Mouse (Mus musculus): ENCODE data around the gene Ugt1a2. TPM values are rescaled to one million over a fixed set of nuclear protein-coding genes. Genes with fewer than 3 reads are reported as not detected.

Gene Ugt1a2
- total and polyA plus RNA-seq, 3 experiments, result not detected

- intact Hi-C loops (cut with DNase I), result no loop called here
- Histone ChIP-seq H3K27ac (no peak overlapping the region), H3K79me2 (replicated peaks; ENCODE audit: control insufficient read depth, insufficient read depth, low read length) (no peaks in the 10 kb centered on the region), H3K9ac (ENCODE audit: low read depth, low read length) (no peak overlapping the region), H3K27me3 (ENCODE audit: control insufficient read depth, insufficient read depth, low read length) (no peaks in the 10 kb centered on the region), H3K36me3 (ENCODE audit: control insufficient read depth, insufficient read depth, low read length) (no peaks in the 10 kb centered on the region), H3K4me1 (ENCODE audit: control insufficient read depth, insufficient read depth, low read length) (no peaks in the 10 kb centered on the region), H3K4me3 (no peak overlapping the region)
- TF ChIP-seq EP300 (IDR thresholded peaks at IDR 0.05; ENCODE audit: insufficient read depth, low read depth, low read length) (no peak), CTCF (IDR thresholded peaks at IDR 0.05) (no peak), POLR2A (IDR thresholded peaks at IDR 0.05; ENCODE audit: insufficient read depth, low read depth, low read length) (no peak)
- 54% methylated on average over 4 of the region's 4 CpGs for WGBS
- DNase-seq, result no peak
These were observed 48.3 kb downstream of the Ugt1a2 start for GRCm38 (mm10) chr1:88248658-88249057.

- no peak overlapping the region for H3K4me3 ChIP-seq
- no peak for DNase-seq
- no peaks in the 10 kb centered on the region for H3K79me2 ChIP-seq (replicated peaks; ENCODE audit: control insufficient read depth, insufficient read depth, low read length)
- intact Hi-C loops (cut with DNase I), result no loop called here
- no peak overlapping the region for H3K9ac ChIP-seq (ENCODE audit: low read depth, low read length)
- no peaks in the 10 kb centered on the region for H3K4me1 ChIP-seq (ENCODE audit: control insufficient read depth, insufficient read depth, low read length)
- no peaks in the 10 kb centered on the region for H3K36me3 ChIP-seq (ENCODE audit: control insufficient read depth, insufficient read depth, low read length)
- H3K27ac ChIP-seq, result no peak overlapping the region
- WGBS, result 70% methylated on average over 7 of the region's 7 CpGs
- H3K27me3 ChIP-seq (ENCODE audit: control insufficient read depth, insufficient read depth, low read length), result no peaks in the 10 kb centered on the region
- TF ChIP-seq POLR2A (IDR thresholded peaks at IDR 0.05; ENCODE audit: insufficient read depth, low read depth, low read length), result no peak
- no peak for TF ChIP-seq CTCF (IDR thresholded peaks at IDR 0.05)
- TF ChIP-seq EP300 (IDR thresholded peaks at IDR 0.05; ENCODE audit: insufficient read depth, low read depth, low read length), result no peak
These were observed 49.2 kb downstream of the Ugt1a2 start for GRCm38 (mm10) chr1:88249596-88249995.

DNA sequence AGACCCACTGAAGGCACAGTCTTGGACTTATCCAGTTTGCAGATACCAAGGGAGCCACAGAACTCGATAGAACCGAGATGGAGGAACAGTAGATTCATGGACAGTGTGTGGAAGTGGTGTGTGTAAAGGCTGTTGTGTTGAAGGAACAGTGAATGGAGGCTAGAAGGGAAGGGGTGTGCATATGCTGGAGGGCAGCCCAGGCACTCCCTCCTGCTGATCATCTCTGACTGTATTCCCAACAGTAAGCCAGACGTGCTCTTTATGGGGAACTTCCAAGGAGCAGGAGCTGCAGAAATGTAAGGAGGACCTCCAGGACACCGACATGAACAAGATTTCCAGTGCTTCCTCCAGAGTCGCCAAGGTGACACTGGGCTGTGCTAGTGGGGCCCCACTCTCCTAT lies 49.6 kb downstream of the Ugt1a2 start:
- WGBS, result 71% methylated on average over 5 of the region's 5 CpGs
- no peaks in the 10 kb centered on the region for H3K36me3 ChIP-seq (ENCODE audit: control insufficient read depth, insufficient read depth, low read length)
- no peaks in the 10 kb centered on the region for H3K4me1 ChIP-seq (ENCODE audit: control insufficient read depth, insufficient read depth, low read length)
- no peak overlapping the region for H3K4me3 ChIP-seq
- no peaks in the 10 kb centered on the region for H3K27me3 ChIP-seq (ENCODE audit: control insufficient read depth, insufficient read depth, low read length)
- H3K27ac ChIP-seq, result no peak overlapping the region
- intact Hi-C loops (cut with DNase I), result no loop called here
- H3K79me2 ChIP-seq (replicated peaks; ENCODE audit: control insufficient read depth, insufficient read depth, low read length), result no peaks in the 10 kb centered on the region
- DNase-seq, result no peak
- no peak for TF ChIP-seq CTCF (IDR thresholded peaks at IDR 0.05)
- TF ChIP-seq POLR2A (IDR thresholded peaks at IDR 0.05; ENCODE audit: insufficient read depth, low read depth, low read length), result no peak
- no peak for TF ChIP-seq EP300 (IDR thresholded peaks at IDR 0.05; ENCODE audit: insufficient read depth, low read depth, low read length)
- H3K9ac ChIP-seq (ENCODE audit: low read depth, low read length), result no peak overlapping the region

DNA sequence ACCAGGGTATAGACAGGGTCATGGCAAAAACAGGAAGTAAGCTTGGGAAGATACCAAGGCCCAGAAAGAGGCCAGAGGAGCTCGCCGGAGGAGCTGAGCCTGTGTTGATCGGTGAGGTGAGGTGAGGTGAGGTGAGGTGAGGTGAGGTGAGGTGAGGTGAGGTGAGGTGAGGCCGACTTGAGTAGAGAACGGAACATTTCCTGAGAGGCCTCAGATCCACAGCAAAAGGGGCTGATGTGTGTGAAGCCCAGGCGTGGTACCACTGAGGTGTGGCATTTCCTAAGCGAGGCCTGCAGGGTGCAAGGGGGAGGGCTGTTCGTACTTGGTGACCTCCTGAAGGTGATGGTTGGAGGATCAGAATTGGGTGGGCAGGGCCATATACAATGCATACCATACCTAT lies 52.7 kb downstream of the Ugt1a2 start:
- no peak for TF ChIP-seq EP300 (IDR thresholded peaks at IDR 0.05; ENCODE audit: insufficient read depth, low read depth, low read length)
- no peak for TF ChIP-seq CTCF (IDR thresholded peaks at IDR 0.05)
- no peak for TF ChIP-seq POLR2A (IDR thresholded peaks at IDR 0.05; ENCODE audit: insufficient read depth, low read depth, low read length)
- H3K36me3 ChIP-seq (ENCODE audit: control insufficient read depth, insufficient read depth, low read length), result no peaks in the 10 kb centered on the region
- H3K27me3 ChIP-seq (ENCODE audit: control insufficient read depth, insufficient read depth, low read length), result no peaks in the 10 kb centered on the region
- H3K4me1 ChIP-seq (ENCODE audit: control insufficient read depth, insufficient read depth, low read length), result no peaks in the 10 kb centered on the region
- H3K27ac ChIP-seq, result no peak overlapping the region
- intact Hi-C loops (cut with DNase I), result no loop called here
- no peak overlapping the region for H3K4me3 ChIP-seq
- H3K9ac ChIP-seq (ENCODE audit: low read depth, low read length), result no peak overlapping the region
- 66% methylated on average over 8 of the region's 8 CpGs for WGBS
- H3K79me2 ChIP-seq (replicated peaks; ENCODE audit: control insufficient read depth, insufficient read depth, low read length), result no peaks in the 10 kb centered on the region
- no peak for DNase-seq

- no peak overlapping the region for H3K9ac ChIP-seq (ENCODE audit: low read depth, low read length)
- H3K27me3 ChIP-seq (ENCODE audit: control insufficient read depth, insufficient read depth, low read length), result no peaks in the 10 kb centered on the region
- no peaks in the 10 kb centered on the region for H3K36me3 ChIP-seq (ENCODE audit: control insufficient read depth, insufficient read depth, low read length)
- H3K4me1 ChIP-seq (ENCODE audit: control insufficient read depth, insufficient read depth, low read length), result no peaks in the 10 kb centered on the region
- 60% methylated on average over 6 of the region's 6 CpGs for WGBS
- intact Hi-C loops (cut with DNase I), result no loop called here
- H3K79me2 ChIP-seq (replicated peaks; ENCODE audit: control insufficient read depth, insufficient read depth, low read length), result no peaks in the 10 kb centered on the region
- no peak for DNase-seq
- no peak overlapping the region for H3K4me3 ChIP-seq
- TF ChIP-seq EP300 (IDR thresholded peaks at IDR 0.05; ENCODE audit: insufficient read depth, low read depth, low read length), result no peak
- no peak for TF ChIP-seq POLR2A (IDR thresholded peaks at IDR 0.05; ENCODE audit: insufficient read depth, low read depth, low read length)
- no peak for TF ChIP-seq CTCF (IDR thresholded peaks at IDR 0.05)
- no peak overlapping the region for H3K27ac ChIP-seq
These were observed 53.1 kb downstream of the Ugt1a2 start for GRCm38 (mm10) chr1:88253540-88253939.

DNA sequence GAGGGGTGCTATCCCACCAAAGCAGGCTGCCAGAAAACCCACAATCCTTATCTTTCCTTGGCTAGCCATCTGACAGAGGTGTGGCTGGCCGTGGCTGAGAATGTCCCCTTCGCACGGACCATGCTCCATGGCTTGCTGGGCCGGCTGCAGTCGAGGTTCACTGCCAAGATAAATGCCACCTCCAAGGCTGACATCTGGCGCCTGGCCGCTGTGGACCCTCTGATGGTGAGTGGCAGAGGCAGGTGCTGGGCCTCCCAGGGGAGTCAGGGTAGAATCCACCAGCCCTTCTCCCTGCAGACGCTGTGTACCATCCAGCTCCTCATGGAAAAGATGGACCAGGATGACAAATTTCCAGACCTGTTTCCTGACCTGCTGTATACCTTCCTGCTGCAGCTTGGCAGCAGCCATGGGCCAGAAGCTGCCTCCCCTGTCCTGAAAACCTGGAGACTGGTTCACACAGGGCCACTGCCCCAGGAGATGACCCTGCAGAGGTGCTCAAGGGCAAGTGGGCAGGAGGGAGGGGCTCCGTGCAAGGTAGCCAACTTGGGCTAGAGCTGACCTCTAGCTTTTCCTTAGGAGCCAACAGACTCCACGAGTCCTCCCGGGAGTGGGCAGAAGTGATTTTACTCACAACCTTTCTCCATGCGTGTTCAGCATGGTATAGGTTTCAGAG lies 54.5 kb downstream of the Ugt1a2 start:
- Histone ChIP-seq H3K4me3 (no peak overlapping the region), H3K4me1 (ENCODE audit: control insufficient read depth, insufficient read depth, low read length) (peaks cover 3% of the 10 kb centered on the region), H3K27me3 (ENCODE audit: control insufficient read depth, insufficient read depth, low read length) (no peaks in the 10 kb centered on the region), H3K36me3 (ENCODE audit: control insufficient read depth, insufficient read depth, low read length) (no peaks in the 10 kb centered on the region), H3K27ac (no peak overlapping the region), H3K79me2 (replicated peaks; ENCODE audit: control insufficient read depth, insufficient read depth, low read length) (no peaks in the 10 kb centered on the region), H3K9ac (ENCODE audit: low read depth, low read length) (no peak overlapping the region)
- no peak for DNase-seq
- intact Hi-C loops (cut with DNase I), result no loop called here
- TF ChIP-seq CTCF (IDR thresholded peaks at IDR 0.05), result no peak
- TF ChIP-seq EP300 (IDR thresholded peaks at IDR 0.05; ENCODE audit: insufficient read depth, low read depth, low read length), result no peak
- no peak for TF ChIP-seq POLR2A (IDR thresholded peaks at IDR 0.05; ENCODE audit: insufficient read depth, low read depth, low read length)
- 80% methylated on average over 12 of the region's 12 CpGs for WGBS

Data from heart, adult 2 months (tissue).